Mouse (Mus musculus) CD4-positive, CD25-positive, alpha-beta regulatory T cell, adult 2 months (primary cell): ENCODE measurements around the gene Smtnl2.

Source experiments
- DNase-seq: peaks from one replicate; pipeline ENCODE4 v3.0.0-alpha.2; 2012; ENCODE audit warnings: low read depth, low spot score

Smtnl2 gene

DNA sequence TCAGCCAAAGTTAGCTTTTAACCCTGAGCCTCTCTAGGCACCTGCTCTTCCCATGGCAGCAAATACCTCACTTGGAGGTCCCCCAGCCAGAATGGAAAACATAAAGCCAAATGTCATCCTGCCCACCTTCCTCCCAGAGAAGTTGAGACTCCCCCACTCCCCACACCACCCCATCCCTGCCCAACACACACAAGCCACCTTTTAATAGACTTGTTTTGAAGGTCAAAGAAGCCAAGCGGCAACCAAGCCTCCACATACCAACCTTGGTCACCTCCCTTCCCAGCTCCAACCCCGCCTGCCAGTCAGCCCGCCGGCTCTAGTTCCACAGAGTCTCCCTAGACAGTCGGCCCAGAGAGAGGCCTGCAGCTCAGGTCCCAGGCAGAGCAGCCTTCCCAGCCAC is 9.5 kb downstream of the Smtnl2 start:
- DNase-seq: no peak

DNA sequence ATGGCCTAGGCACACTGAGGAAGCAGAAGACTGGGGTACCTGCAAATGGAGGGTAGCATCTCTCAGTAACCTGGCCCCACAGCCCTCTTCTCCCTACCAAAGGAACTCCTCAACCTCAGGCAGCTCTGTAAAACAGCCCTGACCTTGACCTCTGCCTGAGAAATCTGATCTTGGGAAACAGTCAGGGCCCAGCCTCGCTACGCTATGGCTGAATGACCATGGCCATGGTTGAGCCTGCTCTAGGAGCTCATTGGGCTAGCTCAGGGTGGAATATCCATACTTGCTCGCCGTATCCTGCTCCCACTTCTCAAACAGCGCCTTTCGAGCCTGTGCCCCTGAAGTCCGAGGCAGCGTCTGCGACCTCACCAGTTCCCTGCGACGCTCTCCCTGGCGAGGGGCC is 10.4 kb downstream of the Smtnl2 start:
- DNase-seq: no peak

DNA sequence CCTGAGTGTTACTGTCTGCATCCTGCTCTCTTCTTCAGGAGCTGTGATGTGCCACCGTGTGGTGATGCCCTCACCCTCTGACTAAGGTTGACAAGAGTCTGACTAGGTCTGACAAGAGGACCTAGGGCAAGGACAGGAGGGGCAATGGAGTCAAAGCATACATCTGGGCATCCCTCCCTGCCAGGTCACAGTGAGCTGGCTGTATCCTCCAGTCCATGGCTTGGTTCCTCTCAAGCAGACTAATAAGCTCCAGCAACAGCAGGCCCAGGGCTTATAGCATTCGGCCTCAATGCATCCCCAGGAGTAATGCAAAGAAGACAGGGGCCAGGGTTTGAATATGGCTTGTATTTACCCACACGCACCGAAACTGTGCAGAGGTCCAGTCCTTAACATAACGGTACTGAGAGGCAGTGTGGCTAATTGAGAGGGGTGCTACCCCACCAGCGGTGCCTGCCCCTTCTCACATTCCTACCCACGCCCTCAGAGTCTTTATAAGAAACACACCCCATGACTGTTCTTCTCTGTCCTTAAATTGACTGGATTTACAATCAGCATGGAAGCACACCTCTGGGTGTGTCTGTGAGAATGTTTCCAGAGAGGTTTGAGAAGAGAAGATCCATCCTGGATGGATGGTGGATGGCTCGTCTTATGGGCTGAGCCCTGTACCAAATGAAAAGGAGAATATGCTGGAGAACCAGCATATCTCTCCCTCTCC is 13.5 kb downstream of the Smtnl2 start:
- no peak for DNase-seq

DNA sequence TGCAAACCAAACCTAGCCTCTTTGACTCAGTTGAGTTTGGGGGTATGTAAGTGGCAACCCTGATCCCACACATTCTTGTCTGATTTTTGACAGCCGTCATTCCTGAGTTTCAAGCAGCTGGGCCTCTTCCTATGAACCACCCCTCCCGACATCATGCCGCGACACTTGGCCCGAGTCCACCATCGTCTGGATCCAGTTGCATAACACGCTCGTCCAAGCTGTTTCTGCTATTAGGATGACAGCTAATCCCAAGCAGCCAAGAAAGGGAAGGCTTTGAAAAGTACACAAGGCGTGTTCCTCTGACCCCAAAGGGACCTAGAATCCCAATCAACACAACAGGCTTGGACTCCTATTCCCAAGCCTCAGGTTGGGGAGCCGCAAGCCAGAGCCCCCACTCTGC is 14.4 kb downstream of the Smtnl2 start:
- DNase-seq: no peak

DNA sequence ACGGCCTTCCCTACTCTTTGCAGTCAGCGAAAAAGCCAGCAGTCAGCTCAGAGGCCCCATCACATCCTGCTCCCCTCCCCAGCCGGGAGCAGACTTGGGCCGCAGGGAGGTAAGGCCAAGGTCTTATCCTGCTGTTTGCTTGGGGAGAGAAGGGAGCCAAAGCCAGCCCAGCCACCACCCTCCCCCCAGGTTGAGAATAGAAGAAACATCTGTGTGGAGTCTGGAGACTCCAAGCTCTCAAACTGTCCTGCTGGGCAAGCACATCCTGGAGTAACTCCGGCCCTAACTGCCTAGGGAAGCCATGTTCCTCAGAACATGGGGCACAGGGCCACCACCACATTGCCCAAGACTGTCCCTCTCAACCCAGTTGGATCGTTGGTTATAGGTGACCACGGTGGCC is 14.9 kb downstream of the Smtnl2 start:
- no peak for DNase-seq

DNA sequence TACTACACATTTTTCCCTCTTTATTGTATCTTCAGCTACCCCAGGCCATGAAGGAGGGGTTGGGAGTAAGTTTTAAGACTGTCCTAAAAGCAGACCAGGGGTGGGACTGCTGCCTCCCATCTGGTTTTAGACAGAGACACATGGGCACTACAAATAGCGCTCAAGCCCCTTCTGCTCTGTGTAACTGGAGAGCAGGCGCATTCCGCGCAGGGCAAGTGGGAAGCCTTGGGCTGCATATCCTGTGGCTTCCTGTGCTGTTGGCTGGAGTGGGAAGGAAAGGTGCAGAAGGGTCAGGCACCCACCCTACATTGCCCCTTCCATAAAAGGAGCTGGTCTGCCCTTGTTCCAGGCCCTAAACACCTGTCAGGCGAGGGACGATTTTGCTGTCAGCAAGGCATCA is 15.9 kb downstream of the Smtnl2 start:
- no peak for DNase-seq

DNA sequence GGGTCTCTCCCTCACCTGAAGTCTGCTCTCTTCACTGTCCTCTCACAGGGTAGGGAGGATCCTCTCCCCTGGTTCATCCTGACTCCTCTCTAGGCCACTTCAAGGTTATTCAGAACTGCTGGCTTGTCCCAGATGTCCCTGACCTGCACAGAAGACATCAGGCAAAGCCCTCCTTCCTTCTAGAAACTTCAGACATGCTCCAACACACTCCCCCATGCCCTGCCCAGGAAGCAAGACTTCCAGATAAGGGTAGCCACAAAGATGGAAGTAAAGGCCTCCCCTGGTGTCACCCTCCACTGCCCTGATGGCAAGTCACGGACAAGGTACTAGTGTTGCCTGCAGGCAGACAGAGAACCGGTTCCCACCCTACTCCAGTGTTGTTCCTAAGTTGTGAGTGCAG is 16.8 kb downstream of the Smtnl2 start:
- no peak for DNase-seq

DNA sequence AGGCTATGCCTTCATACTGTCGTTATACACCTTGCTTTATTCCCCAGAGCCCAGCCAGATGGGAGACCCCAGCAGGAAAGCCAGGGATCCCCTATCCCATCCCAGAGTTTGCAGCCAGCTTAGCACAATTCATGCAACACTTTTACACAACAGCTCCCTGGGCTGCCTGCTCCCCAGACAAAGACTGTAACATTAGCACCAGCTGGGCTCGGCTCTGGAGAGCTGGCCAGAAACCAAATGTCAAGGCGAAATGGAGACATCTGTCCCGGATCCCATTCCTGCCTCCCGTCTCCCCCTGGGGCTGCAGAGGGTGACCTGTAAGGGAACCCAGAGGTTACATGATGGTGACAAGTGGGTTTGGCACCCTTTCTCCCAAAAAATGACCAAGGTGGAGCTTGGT is 17.8 kb downstream of the Smtnl2 start:
- DNase-seq: no peak

DNA sequence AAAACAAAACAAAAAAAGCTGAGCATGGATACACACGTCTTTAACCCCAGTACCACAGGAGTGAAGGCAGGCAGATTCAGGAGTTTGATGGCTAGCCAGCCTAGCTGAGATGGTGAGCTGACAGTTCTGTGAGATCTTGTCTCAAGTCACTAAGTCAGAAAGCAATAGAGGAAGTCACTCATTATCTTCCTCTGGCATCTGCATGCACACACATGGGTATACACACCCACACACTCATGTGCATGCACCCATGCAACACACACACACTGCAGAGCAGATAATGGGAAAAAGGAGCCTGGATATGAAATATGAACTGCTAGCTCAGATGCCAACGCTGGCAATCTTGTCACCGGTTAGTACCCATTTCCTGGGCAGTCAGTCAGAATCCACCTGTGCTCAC is 18.3 kb downstream of the Smtnl2 start:
- DNase-seq: no peak

DNA sequence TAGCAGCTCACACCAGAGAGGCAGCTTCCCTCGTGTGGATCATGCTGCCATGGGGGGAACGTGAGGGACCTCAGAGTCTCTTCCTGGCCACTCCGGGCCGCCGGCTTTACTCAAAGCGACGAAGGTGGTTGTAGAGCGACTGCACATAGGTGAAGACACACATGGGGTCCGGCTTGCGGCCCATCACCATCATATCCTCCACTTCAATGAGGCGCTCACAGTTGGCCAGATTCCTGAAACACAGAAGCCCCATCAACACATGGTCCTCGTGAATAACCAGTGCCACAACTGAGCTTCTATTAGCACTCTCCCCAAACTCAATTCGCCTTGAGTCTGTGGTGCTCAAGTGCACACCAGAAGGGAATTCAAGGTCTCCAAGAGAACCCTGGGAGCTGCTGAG is 20.3 kb downstream of the Smtnl2 start:
- no peak for DNase-seq

DNA sequence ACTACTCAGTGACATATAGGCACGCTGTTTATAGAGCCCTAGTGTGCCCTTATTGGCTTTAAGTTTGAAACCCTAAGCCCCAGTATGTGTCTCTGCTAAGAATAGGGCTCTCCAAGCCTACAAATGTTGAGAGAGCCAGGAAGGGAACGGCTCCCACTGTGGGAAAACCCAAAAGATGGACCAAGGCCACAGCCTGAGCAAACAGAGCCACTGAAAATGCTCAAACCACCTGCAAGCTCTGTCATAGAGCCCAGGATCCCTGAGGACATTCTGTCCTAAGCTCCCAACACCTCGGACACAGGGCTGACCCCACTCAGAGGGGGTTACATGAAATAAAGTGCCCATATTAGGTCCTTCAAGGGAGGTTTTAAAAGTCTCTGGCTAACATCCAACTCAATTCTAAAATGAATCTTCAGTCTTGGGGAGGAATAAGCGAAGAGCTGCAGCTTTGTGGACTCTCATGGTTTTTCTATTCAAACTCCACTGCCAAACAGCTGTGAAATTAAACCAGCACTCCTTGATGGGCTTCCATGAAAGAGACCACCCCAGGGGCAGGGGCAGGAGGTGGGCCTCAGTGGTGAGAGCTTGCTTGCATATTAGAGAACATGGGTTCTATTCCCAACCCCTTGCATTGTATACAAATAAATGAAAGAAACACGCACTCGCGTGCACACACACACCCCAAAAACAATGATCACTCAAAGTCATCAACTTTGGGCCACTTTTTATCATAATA is 21.9 kb downstream of the Smtnl2 start:
- no peak for DNase-seq

DNA sequence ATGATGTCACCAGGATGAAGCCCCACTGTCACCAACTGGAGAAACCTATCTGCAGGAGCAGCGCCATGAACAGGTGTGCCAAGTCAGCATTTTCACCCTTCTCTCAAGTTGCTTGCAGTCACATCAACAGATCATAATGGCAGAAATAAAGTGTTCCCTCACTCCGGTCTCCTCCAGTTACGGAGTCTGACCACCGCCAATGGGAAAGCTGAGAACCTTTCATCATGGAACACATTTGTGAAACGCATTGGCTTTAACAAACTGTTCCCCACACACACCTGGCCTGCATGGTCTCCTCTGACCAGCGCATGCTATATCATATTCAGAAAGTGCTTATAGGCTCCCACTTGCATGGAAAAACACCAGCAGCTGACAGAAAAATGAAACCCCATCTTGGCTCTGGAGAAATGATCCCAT is 23.4 kb downstream of the Smtnl2 start:
- no peak for DNase-seq

DNA sequence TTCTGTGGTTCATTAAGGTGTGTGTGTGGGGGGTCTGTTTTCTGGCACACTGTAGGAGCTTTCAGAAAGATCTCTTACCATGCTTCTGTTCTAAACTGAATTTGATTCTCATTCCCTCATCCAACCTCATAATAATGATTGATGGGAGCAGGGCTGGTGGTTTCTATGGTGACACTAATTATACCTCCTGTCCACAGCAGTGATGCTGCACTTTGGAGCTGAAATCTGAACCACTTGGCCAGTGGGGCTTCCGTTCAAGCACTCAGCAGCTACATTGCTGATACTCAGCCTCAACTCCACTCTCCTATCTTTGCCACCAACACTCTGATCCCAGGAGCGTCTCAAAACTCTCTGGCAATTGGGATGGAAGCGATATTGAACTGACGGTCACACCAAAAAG is 32.2 kb downstream of the Smtnl2 start:
- no peak for DNase-seq

DNA sequence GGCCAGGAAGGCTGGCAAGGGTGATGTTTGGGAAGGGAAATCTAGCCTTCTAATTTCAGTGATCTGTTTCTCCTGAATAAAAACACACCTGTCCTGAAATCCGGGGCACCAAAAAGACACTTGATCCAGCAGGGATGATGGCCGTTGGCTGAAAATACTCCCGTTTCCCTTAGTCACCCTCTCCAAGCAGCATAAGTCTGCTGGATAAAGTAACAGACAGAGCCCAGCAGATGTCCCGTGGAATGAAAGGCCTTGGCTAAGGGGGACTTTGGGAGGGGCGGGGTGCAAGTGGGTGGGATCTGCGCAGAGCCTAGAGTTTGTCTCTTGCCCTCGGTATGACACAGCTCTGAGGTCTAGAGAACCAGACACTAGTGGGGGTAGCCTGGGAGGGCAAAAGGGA is 33.3 kb downstream of the Smtnl2 start:
- no peak for DNase-seq

DNA sequence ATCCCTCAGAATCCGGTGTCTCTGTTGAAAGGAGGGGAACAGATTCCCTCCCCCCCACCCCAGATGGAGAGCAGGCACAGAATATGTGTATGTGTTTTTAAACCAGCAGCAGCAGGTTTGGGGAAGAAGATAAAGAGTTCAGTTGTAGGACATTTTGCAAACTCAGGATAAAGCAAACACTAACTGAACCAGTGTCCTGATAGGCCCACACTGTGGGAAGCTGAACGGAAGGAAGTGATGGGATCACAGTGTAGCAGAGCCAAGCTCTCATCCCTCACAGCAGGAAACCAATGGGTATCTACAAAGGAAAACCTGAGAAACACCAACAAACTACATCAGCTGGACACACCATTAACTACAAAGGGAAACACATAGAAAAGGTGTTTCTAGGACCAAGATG is 35.0 kb downstream of the Smtnl2 start:
- no peak for DNase-seq

DNA sequence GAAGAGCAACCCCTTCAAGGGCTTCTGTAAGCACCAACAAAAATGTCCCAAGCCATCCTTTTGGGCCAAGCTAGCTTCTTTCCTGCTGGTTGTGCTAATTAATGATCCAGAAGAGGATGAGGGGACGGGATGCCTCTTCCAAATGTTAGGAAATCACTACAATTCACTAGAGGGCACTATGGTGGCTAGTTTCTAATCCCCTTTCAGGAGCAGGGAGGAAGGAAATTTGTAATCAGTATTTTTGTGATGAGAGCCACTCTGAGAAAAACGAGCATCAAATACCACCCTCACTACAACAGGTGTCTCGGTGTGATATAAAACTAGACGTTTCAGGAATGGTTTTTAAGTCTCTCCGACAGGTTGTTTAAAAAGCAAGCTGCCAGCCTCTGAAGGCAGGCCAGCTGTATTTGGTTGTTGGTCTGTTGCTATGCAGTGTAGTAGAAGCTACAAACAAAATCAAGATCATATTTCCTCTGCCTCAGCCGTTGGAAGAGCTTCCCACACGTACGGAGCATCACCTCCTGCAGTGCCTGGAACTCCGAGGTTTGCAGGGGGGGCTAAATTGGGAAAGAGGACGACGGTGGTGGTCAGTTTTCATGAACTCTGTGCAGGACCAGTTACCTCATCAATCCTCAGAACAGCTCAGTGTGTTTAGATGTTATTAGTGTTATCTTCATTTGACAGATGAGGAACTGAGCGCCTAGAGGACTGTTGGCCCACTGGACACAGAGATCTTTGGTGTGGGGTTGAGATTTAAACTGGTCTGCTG is 41.4 kb downstream of the Smtnl2 start:
- no peak for DNase-seq

DNA sequence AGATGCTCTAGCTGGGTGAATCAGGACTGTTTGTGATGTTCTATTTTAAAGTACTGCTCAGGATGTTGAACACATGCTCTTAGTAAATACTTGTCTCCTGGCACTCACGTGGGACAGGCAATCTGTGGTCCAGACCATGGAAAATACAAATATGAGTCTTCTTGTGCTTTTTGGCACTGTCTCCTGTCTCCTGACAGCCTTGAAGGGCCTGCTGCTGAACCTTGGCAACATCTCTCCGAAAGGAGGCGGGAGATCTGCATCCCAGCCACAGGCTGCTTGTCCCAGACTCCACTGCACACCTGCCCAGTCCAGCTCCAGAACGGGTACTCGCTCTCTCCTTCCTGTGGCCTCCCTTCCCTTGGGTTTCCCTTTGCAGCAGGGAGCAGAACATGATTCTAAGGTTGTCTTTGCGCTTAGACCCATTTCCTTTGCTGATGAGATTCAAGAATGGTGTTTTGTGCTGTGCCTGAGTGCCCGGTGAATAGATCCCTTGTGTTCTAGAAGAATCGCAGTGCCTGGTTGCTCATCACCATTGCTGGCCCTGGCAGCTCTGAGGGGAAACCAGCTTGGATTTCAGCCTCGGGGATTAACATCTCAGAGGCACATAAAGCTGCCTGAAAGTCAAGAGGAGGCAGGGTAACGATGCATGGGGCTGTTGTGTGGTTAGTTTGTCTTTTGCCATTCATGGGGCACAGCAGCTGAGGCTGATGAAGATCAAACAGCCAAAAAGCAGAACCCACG is 43.4 kb downstream of the Smtnl2 start:
- DNase-seq: no peak

DNA sequence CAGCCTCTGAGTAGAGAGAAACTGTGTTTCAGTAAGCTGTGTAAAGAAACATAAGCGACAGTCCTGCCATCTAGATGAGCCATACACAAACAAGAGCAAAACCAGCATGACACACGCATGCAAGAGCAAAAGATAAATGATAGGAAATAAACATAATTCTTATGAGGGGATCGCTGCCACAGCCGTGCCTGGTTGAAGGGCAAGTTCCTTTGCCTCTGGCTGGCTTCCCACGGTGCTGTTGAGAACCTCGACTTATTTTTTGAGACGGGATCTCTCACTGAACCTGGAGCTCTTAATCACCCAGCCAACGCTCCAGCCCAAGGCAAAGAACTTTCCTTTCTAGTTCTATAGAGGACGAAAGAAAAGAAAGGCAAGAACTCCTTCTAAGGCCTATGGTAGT is 45.4 kb downstream of the Smtnl2 start:
- no peak for DNase-seq

DNA sequence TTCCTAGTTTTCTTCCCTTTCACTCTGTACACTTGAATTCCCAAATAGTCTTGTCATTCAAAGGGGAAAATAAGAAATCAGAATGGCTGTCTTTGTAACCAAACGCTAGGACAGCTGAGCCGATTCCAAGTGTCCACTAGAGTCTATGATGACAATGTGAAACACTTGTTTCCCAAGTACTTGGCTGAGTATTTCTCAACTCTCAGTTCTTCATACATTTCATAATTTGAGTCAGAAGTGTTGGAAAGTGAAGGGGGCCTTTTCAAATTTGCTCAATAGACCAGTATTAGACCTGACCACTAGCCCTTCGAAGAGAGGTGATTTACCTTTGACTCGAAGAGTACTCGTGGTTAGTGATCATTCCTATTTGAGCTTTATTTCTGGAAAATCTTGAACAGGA is 47.0 kb downstream of the Smtnl2 start:
- no peak for DNase-seq

DNA sequence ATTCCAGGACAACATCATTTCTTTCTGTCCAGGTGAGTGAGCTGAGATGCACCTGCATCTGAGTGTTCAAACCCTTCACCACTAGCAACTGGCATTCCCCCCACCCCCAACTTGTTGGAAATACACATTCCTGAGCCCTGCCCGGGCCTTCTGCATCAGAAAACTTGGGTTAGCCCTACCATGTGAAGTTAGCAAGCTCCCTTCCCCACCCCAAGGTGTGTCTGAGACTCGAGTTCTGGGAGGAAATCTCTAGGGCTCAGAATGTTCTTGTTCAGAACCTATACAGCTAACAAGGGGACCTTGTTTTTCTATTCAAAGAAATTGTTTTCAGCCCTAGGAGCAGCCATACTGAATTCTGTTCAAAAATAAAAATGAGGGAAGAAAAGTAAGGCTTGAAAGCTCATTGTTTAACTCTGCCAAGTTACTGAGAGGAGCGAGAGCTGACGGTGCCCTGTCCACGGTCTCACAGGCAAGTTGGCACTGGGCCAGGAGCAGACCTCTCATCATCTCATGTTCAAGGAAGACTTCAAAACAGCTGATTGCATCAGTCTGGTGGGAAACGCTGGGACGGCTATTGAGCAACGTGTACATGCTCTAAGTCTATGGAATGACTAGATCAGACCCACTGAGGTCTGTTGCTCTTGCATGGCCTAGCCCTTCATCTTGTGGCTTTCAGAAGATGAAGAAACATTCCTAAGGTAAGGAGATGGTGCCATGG is 47.8 kb downstream of the Smtnl2 start:
- no peak for DNase-seq

DNA sequence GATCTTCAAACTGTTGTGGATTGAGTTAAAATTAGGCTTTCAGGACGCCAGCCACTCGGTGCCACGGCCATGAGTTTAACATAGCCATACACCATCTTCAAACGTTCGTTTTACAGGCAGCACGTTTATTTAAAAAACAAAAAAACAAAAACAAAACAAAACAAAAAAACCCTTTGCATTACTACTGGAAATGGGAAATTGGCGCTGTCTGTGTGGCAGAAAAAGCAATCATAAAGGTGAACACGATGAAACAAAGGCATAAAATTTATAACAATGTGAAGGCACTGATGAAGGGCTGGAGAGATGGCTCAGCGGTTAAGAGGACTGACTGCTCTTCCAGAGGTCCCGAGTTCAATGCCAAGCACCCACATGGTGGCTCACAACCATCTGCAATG is 49.2 kb downstream of the Smtnl2 start, which contains the start of gene Tekt1:
Gene Tekt1, minus strand, starts transcription at position 96 of the 395 bp plus-strand sequence.
- DNase-seq: no peak
